Mouse (Mus musculus): ENCODE data around the gene Rhof.

Rhof gene

GRCm38 (mm10) chr5:123132308-123133071 lies at the start of gene Rhof:
TSS of gene Rhof (minus strand) at chr5:123132692.
- peak; percentile 93 to 96 for DNase-seq

- DNase-seq, result no peak
Observed at GRCm38 (mm10) chr5:123181536-123181935, 49.0 kb upstream of the Rhof start.

GRCm38 (mm10) chr5:123180390-123180789 lies 47.9 kb upstream of the Rhof start:
- no peak for DNase-seq

GRCm38 (mm10) chr5:123178792-123179191 lies 46.3 kb upstream of the Rhof start:
- no peak for DNase-seq

GRCm38 (mm10) chr5:123171646-123172350 lies 39.3 kb upstream of the Rhof start:
- DNase-seq, result peak; percentile 89 to 90

GRCm38 (mm10) chr5:123170365-123170764 lies 37.9 kb upstream of the Rhof start:
- DNase-seq, result no peak

- no peak for DNase-seq
Observed at GRCm38 (mm10) chr5:123169284-123169683, 36.8 kb upstream of the Rhof start, which contains the start of gene Psmd9. TSS of gene Psmd9 (plus strand) at chr5:123169413.

GRCm38 (mm10) chr5:123167591-123167990 lies 35.1 kb upstream of the Rhof start:
- DNase-seq, result no peak

GRCm38 (mm10) chr5:123166437-123166836 lies 33.9 kb upstream of the Rhof start:
- DNase-seq, result no peak

GRCm38 (mm10) chr5:123162942-123163341 lies 30.4 kb upstream of the Rhof start:
- DNase-seq, result no peak

- no peak for DNase-seq
Observed at GRCm38 (mm10) chr5:123160341-123160740, 27.8 kb upstream of the Rhof start.

GRCm38 (mm10) chr5:123159866-123160265 lies 27.4 kb upstream of the Rhof start:
- no peak for DNase-seq

- DNase-seq, result no peak
Observed at GRCm38 (mm10) chr5:123159446-123159845, 27.0 kb upstream of the Rhof start.

GRCm38 (mm10) chr5:123157972-123158371 lies 25.5 kb upstream of the Rhof start:
- no peak for DNase-seq

GRCm38 (mm10) chr5:123156763-123157162 lies 24.3 kb upstream of the Rhof start:
- peak; percentile 39 to 47 for DNase-seq

GRCm38 (mm10) chr5:123155425-123155824 lies 22.9 kb upstream of the Rhof start:
- DNase-seq, result peak; percentile 81 to 84

GRCm38 (mm10) chr5:123152901-123153300 lies 20.4 kb upstream of the Rhof start:
- DNase-seq, result no peak

GRCm38 (mm10) chr5:123151707-123152362 lies 19.3 kb upstream of the Rhof start:
- DNase-seq, result no peak

- no peak for DNase-seq
Observed at GRCm38 (mm10) chr5:123151077-123151476, 18.6 kb upstream of the Rhof start.

- DNase-seq, result no peak
Observed at GRCm38 (mm10) chr5:123150641-123151040, 18.1 kb upstream of the Rhof start.

GRCm38 (mm10) chr5:123149451-123150400 lies 17.2 kb upstream of the Rhof start:
- DNase-seq, result peak; percentile 95 to 97

- peak; percentile 37 to 50 for DNase-seq
Observed at GRCm38 (mm10) chr5:123148073-123148722, 15.7 kb upstream of the Rhof start.

Measured in cerebellum, postnatal 14 days (tissue).